Mouse (Mus musculus): Measurements from ENCODE around the gene Kcnq4. TPM values are rescaled to one million over a fixed set of nuclear protein-coding genes. Genes with fewer than 3 reads are reported as not detected.

The Kcnq4 gene
- polyA plus RNA-seq, 1 experiment from 2014 or later, result 0.54 TPM

DNA sequence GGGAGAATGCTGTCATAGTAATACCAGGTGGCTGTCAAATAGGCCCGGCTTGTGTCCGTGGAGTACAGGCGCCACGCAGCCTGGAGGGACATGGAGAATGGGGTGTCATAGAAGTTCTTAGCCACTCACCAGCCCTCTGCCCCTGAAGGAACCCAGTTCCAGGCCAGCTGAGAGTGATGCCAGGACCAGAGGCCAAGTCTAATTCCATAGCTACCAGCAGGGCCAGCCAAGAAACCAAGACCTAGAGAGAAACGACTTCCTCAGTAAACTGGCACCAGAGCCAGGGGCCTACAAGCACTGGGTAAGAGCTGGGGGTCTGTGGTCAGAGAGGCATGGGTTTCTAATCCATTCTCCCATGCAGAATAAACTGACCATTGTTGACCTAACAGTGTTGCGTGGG lies 35.4 kb downstream of the Kcnq4 start:
- ATAC-seq (ENCODE audit: insufficient number of reproducible peaks, insufficient read depth, low FRiP score, low read depth), result no peak
- Histone ChIP-seq H3K27me3 (ENCODE audit: control insufficient read depth, insufficient read depth, low read length) (peaks cover 46% of the 10 kb centered on the region), H3K36me3 (ENCODE audit: control insufficient read depth, insufficient read depth, low read length) (no peaks in the 10 kb centered on the region), H3K4me1 (ENCODE audit: control insufficient read depth in 2 of 2, insufficient read depth in 2 of 2, low read length in 2 of 2) (peaks cover 0 to 8% of the 10 kb centered on the region in 2 experiments; a peak in 3 of 4 replicates), H3K4me2 (ENCODE audit: low read length) (no peak overlapping the region), H3K27ac (replicated peaks in 1 of 2; ENCODE audit: control insufficient read depth in 1 of 2, insufficient read depth in 1 of 2, low read depth in 2 of 2, low read length in 2 of 2) (no peak overlapping the region), H3K4me3 (ENCODE audit: control insufficient read depth in 1 of 2, insufficient read depth in 1 of 2, low read depth in 1 of 2, low read length in 2 of 2) (no peak overlapping the region), H3K9ac (ENCODE audit: low read length) (no peak overlapping the region), H3K9me3 (ENCODE audit: control insufficient read depth, low read length) (no peaks in the 10 kb centered on the region)
- 89% methylated on average over 6 of the region's 6 CpGs for WGBS

DNA sequence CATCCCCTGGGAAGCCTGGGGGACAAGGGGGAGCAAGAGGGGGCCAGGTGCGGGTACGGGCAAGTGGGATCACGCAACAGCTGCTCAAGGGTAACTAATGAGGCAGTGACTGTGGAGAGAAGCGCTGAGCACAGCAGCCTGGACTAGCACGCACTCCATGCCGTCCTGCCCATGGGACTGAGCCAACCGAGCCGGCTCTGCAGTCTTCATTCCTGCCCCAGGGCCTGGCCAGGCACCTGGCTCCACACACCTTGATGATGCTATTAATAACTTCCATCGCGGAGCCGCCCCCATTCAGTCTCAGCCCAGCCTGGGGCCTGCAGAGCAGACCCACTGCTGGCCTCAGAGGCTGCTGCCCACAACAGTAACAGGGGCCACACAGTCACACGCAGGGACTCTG lies 36.2 kb downstream of the Kcnq4 start:
- Histone ChIP-seq H3K4me2 (ENCODE audit: low read length) (no peak overlapping the region), H3K36me3 (ENCODE audit: control insufficient read depth, insufficient read depth, low read length) (no peaks in the 10 kb centered on the region), H3K9ac (ENCODE audit: low read length) (no peak overlapping the region), H3K4me1 (ENCODE audit: control insufficient read depth in 2 of 2, insufficient read depth in 2 of 2, low read length in 2 of 2) (peaks cover 0 to 8% of the 10 kb centered on the region in 2 experiments; a peak in 3 of 4 replicates), H3K4me3 (ENCODE audit: control insufficient read depth in 1 of 2, insufficient read depth in 1 of 2, low read depth in 1 of 2, low read length in 2 of 2) (no peak overlapping the region), H3K27ac (replicated peaks in 1 of 2; ENCODE audit: control insufficient read depth in 1 of 2, insufficient read depth in 1 of 2, low read depth in 2 of 2, low read length in 2 of 2) (no peak overlapping the region), H3K27me3 (ENCODE audit: control insufficient read depth, insufficient read depth, low read length) (peaks cover 39% of the 10 kb centered on the region), H3K9me3 (ENCODE audit: control insufficient read depth, low read length) (no peaks in the 10 kb centered on the region)
- ATAC-seq (ENCODE audit: insufficient number of reproducible peaks, insufficient read depth, low FRiP score, low read depth), result no peak
- 73% methylated on average over 12 of the region's 12 CpGs for WGBS

DNA sequence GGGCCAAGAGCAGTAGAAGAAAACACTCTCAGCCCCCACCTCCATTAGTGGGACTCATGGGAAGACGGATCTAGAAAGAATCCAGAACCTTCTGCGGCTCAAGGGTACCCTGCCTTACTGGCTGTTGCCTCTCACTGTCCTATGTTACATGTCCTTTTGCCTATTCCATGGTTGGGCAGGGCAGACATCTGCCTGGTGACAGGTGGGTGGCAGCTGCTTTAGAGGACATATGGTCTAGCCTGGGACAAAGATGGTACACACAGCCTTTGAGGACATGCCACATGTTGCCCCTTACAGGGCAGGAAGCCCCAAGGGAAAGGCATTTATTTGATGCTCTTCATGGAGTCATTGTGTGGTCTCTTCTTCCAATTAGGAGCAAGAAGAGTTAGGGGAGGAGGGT lies 45.9 kb downstream of the Kcnq4 start:
- H3K9ac ChIP-seq (ENCODE audit: low read length), result no peak overlapping the region
- H3K4me2 ChIP-seq (ENCODE audit: low read length), result no peak overlapping the region
- no peak for ATAC-seq (ENCODE audit: insufficient number of reproducible peaks, insufficient read depth, low FRiP score, low read depth)
- no peak overlapping the region for H3K4me3 ChIP-seq (ENCODE audit: control insufficient read depth in 1 of 2, insufficient read depth in 1 of 2, low read depth in 1 of 2, low read length in 2 of 2)
- H3K27ac ChIP-seq (replicated peaks in 1 of 2; ENCODE audit: control insufficient read depth in 1 of 2, insufficient read depth in 1 of 2, low read depth in 2 of 2, low read length in 2 of 2), result no peak overlapping the region
- peaks cover 6 to 12% of the 10 kb centered on the region in 2 experiments; a peak in 3 of 4 replicates for H3K4me1 ChIP-seq (ENCODE audit: control insufficient read depth in 2 of 2, insufficient read depth in 2 of 2, low read length in 2 of 2)
- no peaks in the 10 kb centered on the region for H3K9me3 ChIP-seq (ENCODE audit: control insufficient read depth, low read length)
- peaks cover 29% of the 10 kb centered on the region for H3K27me3 ChIP-seq (ENCODE audit: control insufficient read depth, insufficient read depth, low read length)
- no peaks in the 10 kb centered on the region for H3K36me3 ChIP-seq (ENCODE audit: control insufficient read depth, insufficient read depth, low read length)
- whole genome bisulfite sequencing, result 89% methylated on average over 2 of the region's 2 CpGs

DNA sequence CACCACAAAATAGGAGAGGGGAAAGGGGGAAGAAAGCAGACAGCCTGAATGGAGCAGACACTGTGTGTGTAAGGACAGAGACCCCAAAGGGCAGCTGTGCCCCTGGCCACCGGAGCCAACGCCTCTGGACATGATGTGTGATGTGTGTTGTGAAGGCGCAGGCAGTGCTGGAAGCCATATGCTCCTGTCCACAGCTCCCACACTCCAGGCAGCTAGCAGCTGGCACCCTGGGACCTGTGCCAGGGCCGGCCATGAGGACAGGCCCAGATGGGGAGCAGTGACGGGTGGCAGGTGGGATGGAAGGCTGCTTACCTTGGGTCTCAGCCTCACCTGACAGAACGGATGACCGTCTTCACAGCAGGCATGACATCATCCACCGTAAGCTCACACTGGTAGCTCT lies 46.4 kb downstream of the Kcnq4 start:
- no peak overlapping the region for H3K4me3 ChIP-seq (ENCODE audit: control insufficient read depth in 1 of 2, insufficient read depth in 1 of 2, low read depth in 1 of 2, low read length in 2 of 2)
- no peaks in the 10 kb centered on the region for H3K36me3 ChIP-seq (ENCODE audit: control insufficient read depth, insufficient read depth, low read length)
- no peak for ATAC-seq (ENCODE audit: insufficient number of reproducible peaks, insufficient read depth, low FRiP score, low read depth)
- WGBS, result 73% methylated on average over 8 of the region's 8 CpGs
- H3K9ac ChIP-seq (ENCODE audit: low read length), result no peak overlapping the region
- H3K4me1 ChIP-seq (ENCODE audit: control insufficient read depth in 2 of 2, insufficient read depth in 2 of 2, low read length in 2 of 2), result peaks cover 6 to 12% of the 10 kb centered on the region in 2 experiments; a peak in 3 of 4 replicates
- no peak overlapping the region for H3K27ac ChIP-seq (replicated peaks in 1 of 2; ENCODE audit: control insufficient read depth in 1 of 2, insufficient read depth in 1 of 2, low read depth in 2 of 2, low read length in 2 of 2)
- peaks cover 34% of the 10 kb centered on the region for H3K27me3 ChIP-seq (ENCODE audit: control insufficient read depth, insufficient read depth, low read length)
- no peaks in the 10 kb centered on the region for H3K9me3 ChIP-seq (ENCODE audit: control insufficient read depth, low read length)
- no peak overlapping the region for H3K4me2 ChIP-seq (ENCODE audit: low read length)

DNA sequence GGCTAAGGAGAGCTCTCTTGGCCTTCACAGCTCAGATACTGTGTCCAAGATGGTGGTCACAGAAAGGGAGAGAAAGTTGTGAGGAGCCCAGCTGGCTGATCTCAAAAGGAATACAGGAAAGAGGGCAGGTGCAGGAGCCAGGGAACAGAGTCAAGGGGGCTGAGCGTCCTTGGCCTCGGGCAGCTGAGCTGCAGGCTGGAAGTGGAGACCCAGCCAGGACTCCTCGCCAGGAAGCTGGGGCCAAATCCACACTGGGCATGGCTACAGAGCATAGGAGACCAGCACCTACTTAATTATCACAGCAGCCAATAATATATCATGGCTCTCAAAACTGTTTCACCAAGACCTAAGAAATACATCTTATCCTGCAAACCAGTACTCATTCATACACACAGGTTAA lies 47.2 kb downstream of the Kcnq4 start:
- peaks cover 6 to 12% of the 10 kb centered on the region in 2 experiments; a peak in 3 of 4 replicates for H3K4me1 ChIP-seq (ENCODE audit: control insufficient read depth in 2 of 2, insufficient read depth in 2 of 2, low read length in 2 of 2)
- no peak overlapping the region for H3K4me3 ChIP-seq (ENCODE audit: control insufficient read depth in 1 of 2, insufficient read depth in 1 of 2, low read depth in 1 of 2, low read length in 2 of 2)
- H3K9me3 ChIP-seq (ENCODE audit: control insufficient read depth, low read length), result no peaks in the 10 kb centered on the region
- no peak for ATAC-seq (ENCODE audit: insufficient number of reproducible peaks, insufficient read depth, low FRiP score, low read depth)
- no peak overlapping the region for H3K9ac ChIP-seq (ENCODE audit: low read length)
- 81% methylated on average over 3 of the region's 3 CpGs for WGBS
- H3K27me3 ChIP-seq (ENCODE audit: control insufficient read depth, insufficient read depth, low read length), result peaks cover 38% of the 10 kb centered on the region
- no peak overlapping the region for H3K4me2 ChIP-seq (ENCODE audit: low read length)
- no peaks in the 10 kb centered on the region for H3K36me3 ChIP-seq (ENCODE audit: control insufficient read depth, insufficient read depth, low read length)
- no peak overlapping the region for H3K27ac ChIP-seq (replicated peaks in 1 of 2; ENCODE audit: control insufficient read depth in 1 of 2, insufficient read depth in 1 of 2, low read depth in 2 of 2, low read length in 2 of 2)

DNA sequence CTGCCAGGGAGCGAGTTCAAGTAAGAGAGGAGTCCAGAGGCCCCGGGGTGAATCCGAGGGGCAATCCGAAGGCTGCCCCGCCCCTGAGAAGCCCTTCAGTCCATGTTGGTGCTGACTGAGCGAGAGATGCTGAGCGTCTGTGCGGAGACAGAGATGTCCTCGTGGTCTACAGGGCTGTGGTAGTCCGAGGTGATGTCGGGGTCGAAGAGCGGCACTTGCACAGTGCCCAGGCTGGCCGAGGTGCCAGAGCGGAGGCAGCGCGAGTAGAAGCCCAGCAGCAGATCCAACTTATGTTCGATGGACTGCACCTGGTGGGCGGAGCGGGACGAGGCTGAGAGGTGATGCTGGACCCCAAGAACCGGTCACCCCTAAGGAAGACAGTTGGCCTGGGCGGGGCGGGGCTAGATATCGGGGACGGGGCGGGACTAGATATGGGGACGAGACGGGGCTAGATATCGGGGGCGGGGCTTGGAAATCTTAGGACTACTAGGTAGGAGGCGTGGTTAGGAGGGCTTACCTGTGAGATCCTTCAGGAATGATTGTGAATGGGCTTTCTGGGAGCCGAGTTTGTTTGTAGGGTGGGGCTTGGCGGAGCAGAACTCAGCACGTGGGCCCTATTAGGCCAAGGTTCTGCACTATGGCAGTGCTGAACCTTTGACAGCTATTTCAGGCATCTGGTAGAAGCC lies 50.5 kb downstream of the Kcnq4 start:
- no peak overlapping the region for H3K27ac ChIP-seq (replicated peaks in 1 of 2; ENCODE audit: control insufficient read depth in 1 of 2, insufficient read depth in 1 of 2, low read depth in 2 of 2, low read length in 2 of 2)
- no peak for ATAC-seq (ENCODE audit: insufficient number of reproducible peaks, insufficient read depth, low FRiP score, low read depth)
- no peaks in the 10 kb centered on the region for H3K36me3 ChIP-seq (ENCODE audit: control insufficient read depth, insufficient read depth, low read length)
- peaks cover 43% of the 10 kb centered on the region for H3K27me3 ChIP-seq (ENCODE audit: control insufficient read depth, insufficient read depth, low read length)
- no peak overlapping the region for H3K9ac ChIP-seq (ENCODE audit: low read length)
- 12% methylated on average over 35 of the region's 35 CpGs for WGBS
- H3K4me1 ChIP-seq (ENCODE audit: control insufficient read depth in 2 of 2, insufficient read depth in 2 of 2, low read length in 2 of 2), result peaks cover 0 to 5% of the 10 kb centered on the region in 2 experiments; a peak in 1 of 4 replicates
- peak overlapping the region in 1 of 2 experiments; percentile 11; a peak in 1 of 4 replicates for H3K4me3 ChIP-seq (ENCODE audit: control insufficient read depth in 1 of 2, insufficient read depth in 1 of 2, low read depth in 1 of 2, low read length in 2 of 2)
- H3K9me3 ChIP-seq (ENCODE audit: control insufficient read depth, low read length), result no peaks in the 10 kb centered on the region
- H3K4me2 ChIP-seq (ENCODE audit: low read length), result peak overlapping the region; percentile 35

DNA sequence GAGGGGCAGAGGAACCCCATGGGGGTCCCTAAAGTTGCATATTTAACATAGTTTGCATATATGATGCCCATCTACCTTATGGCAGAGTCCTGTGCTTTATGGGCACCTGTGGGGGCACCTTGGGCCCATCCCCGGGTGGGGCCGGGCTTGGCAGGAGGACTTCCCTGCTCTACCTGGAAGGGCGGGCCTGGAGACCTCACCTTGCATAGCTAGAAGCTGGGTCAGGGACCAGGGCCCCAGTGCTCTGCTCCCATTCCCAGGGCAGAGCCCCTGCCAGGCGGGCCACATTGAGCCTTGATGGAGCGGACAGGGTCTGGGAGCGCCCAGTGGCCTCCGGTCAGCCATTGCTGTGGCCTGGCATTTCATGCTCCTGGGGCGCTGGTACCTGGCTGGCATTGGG lies 51.1 kb downstream of the Kcnq4 start:
- Histone ChIP-seq H3K27me3 (ENCODE audit: control insufficient read depth, insufficient read depth, low read length) (peaks cover 43% of the 10 kb centered on the region), H3K4me2 (ENCODE audit: low read length) (no peak overlapping the region), H3K36me3 (ENCODE audit: control insufficient read depth, insufficient read depth, low read length) (no peaks in the 10 kb centered on the region), H3K4me3 (ENCODE audit: control insufficient read depth in 1 of 2, insufficient read depth in 1 of 2, low read depth in 1 of 2, low read length in 2 of 2) (no peak overlapping the region), H3K27ac (replicated peaks in 1 of 2; ENCODE audit: control insufficient read depth in 1 of 2, insufficient read depth in 1 of 2, low read depth in 2 of 2, low read length in 2 of 2) (no peak overlapping the region), H3K9me3 (ENCODE audit: control insufficient read depth, low read length) (no peaks in the 10 kb centered on the region), H3K4me1 (ENCODE audit: control insufficient read depth in 2 of 2, insufficient read depth in 2 of 2, low read length in 2 of 2) (peaks cover 0 to 5% of the 10 kb centered on the region in 2 experiments; a peak in 1 of 4 replicates), H3K9ac (ENCODE audit: low read length) (no peak overlapping the region)
- 86% methylated on average over 8 of the region's 8 CpGs for WGBS
- ATAC-seq (ENCODE audit: insufficient number of reproducible peaks, insufficient read depth, low FRiP score, low read depth), result no peak

DNA sequence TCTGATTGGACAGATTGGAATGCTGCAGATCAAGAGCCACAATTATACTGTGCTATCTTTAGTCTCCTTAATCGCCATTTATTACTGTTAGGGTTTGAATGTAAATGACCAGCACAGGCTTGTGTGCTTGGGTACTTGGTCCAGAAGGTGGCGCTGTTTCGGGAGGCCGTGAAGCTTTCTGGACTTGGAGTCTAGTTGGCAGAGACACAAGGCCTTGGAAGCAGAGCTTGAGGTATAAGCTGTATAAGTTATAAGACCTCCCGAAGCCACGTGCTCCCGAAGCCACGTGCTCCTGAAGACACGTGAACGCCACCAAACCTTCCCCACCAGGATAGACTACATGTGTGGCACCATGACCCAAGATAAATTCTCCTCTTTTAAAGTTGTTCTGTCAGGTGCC lies 55.7 kb downstream of the Kcnq4 start:
- Histone ChIP-seq H3K4me3 (ENCODE audit: control insufficient read depth in 1 of 2, insufficient read depth in 1 of 2, low read depth in 1 of 2, low read length in 2 of 2) (no peak overlapping the region), H3K4me2 (ENCODE audit: low read length) (no peak overlapping the region), H3K9ac (ENCODE audit: low read length) (no peak overlapping the region), H3K27ac (replicated peaks in 1 of 2; ENCODE audit: control insufficient read depth in 1 of 2, insufficient read depth in 1 of 2, low read depth in 2 of 2, low read length in 2 of 2) (no peak overlapping the region), H3K36me3 (ENCODE audit: control insufficient read depth, insufficient read depth, low read length) (no peaks in the 10 kb centered on the region), H3K9me3 (ENCODE audit: control insufficient read depth, low read length) (no peaks in the 10 kb centered on the region), H3K4me1 (ENCODE audit: control insufficient read depth in 2 of 2, insufficient read depth in 2 of 2, low read length in 2 of 2) (no peaks in the 10 kb centered on the region; a peak in 1 of 4 replicates), H3K27me3 (ENCODE audit: control insufficient read depth, insufficient read depth, low read length) (peaks cover 16% of the 10 kb centered on the region)
- 40% methylated on average over 10 of the region's 10 CpGs for WGBS
- ATAC-seq (ENCODE audit: insufficient number of reproducible peaks, insufficient read depth, low FRiP score, low read depth), result no peak
